Mouse (Mus musculus) cerebellum, postnatal 25 days (tissue): ENCODE results near the gene Rtf2.

ENCODE experiments used
- DNase-seq, 2 experiments: peaks; one replicate each; pipeline ENCODE4 v3.0.0; 2021; ENCODE audit warnings: mixed read lengths in 2 of 2

Rtf2 gene

GRCm38 (mm10) chr2:172439843-172440639 is at the start of gene Rtf2:
Gene Rtf2 (plus strand): TSS chr2:172440556.
- peak; percentile 100 for DNase-seq

GRCm38 (mm10) chr2:172392041-172392521 is 48.3 kb upstream of the Rtf2 start:
- DNase-seq = no peak

- DNase-seq = no peak
These were observed 46.8 kb upstream of the Rtf2 start, which contains the start of gene Cass4 for GRCm38 (mm10) chr2:172393391-172394051. Gene Cass4 (plus strand): TSS chr2:172393794.

- no peak for DNase-seq
These were observed 46.3 kb upstream of the Rtf2 start for GRCm38 (mm10) chr2:172394052-172394392.

- DNase-seq = no peak
These were observed 45.7 kb upstream of the Rtf2 start for GRCm38 (mm10) chr2:172394671-172395070.

GRCm38 (mm10) chr2:172395961-172396360 is 44.4 kb upstream of the Rtf2 start:
- no peak for DNase-seq

- DNase-seq = no peak
These were observed 40.5 kb upstream of the Rtf2 start for GRCm38 (mm10) chr2:172399901-172400300.

- no peak for DNase-seq
These were observed 39.1 kb upstream of the Rtf2 start for GRCm38 (mm10) chr2:172401116-172401825.

GRCm38 (mm10) chr2:172404239-172404638 is 36.1 kb upstream of the Rtf2 start:
- no peak for DNase-seq

- DNase-seq = no peak
These were observed 35.3 kb upstream of the Rtf2 start for GRCm38 (mm10) chr2:172405011-172405410.

GRCm38 (mm10) chr2:172406173-172406572 is 34.2 kb upstream of the Rtf2 start:
- DNase-seq = no peak

GRCm38 (mm10) chr2:172407499-172407898 is 32.9 kb upstream of the Rtf2 start:
- DNase-seq = no peak

GRCm38 (mm10) chr2:172410686-172411085 is 29.7 kb upstream of the Rtf2 start:
- DNase-seq = no peak

GRCm38 (mm10) chr2:172411091-172411490 is 29.3 kb upstream of the Rtf2 start:
- peak in 1 of 2 experiments; percentile 12 for DNase-seq

GRCm38 (mm10) chr2:172412454-172412853 is 27.9 kb upstream of the Rtf2 start:
- no peak for DNase-seq

- DNase-seq = no peak
These were observed 27.1 kb upstream of the Rtf2 start for GRCm38 (mm10) chr2:172413273-172413672.

- DNase-seq = no peak
These were observed 26.5 kb upstream of the Rtf2 start for GRCm38 (mm10) chr2:172413894-172414293.

- no peak for DNase-seq
These were observed 24.1 kb upstream of the Rtf2 start for GRCm38 (mm10) chr2:172416218-172416617.

GRCm38 (mm10) chr2:172416876-172417275 is 23.5 kb upstream of the Rtf2 start:
- DNase-seq = no peak

GRCm38 (mm10) chr2:172418208-172418607 is 22.1 kb upstream of the Rtf2 start:
- DNase-seq = no peak

- no peak for DNase-seq
These were observed 9.7 kb upstream of the Rtf2 start for GRCm38 (mm10) chr2:172430609-172431008.

GRCm38 (mm10) chr2:172433746-172434145 is 6.6 kb upstream of the Rtf2 start:
- no peak for DNase-seq

- no peak for DNase-seq
These were observed 2.9 kb upstream of the Rtf2 start for GRCm38 (mm10) chr2:172437371-172437952.
